Mouse (Mus musculus) intestine, embryonic 15.5 days (tissue): Measurements from ENCODE around the gene Ankrd65. TPM values are rescaled to one million over a fixed set of nuclear protein-coding genes. Genes with fewer than 3 reads are reported as not detected.

Experiments
- ATAC-seq: fragments of 200-750 bp; cut with Nextera tagmentation; 2 replicates; pipeline ENCODE4 v1.8.0; 2017; ENCODE audit warnings: moderate TSS enrichment, moderate library complexity
- H3K27ac ChIP-seq: fragments of 300-500 bp; sonication (generic); 2 replicates; pipeline ENCODE4 v1.5.1; 2015; ENCODE audit warnings: mild to moderate bottlenecking, inconsistent platforms
- H3K27me3 ChIP-seq: fragments of 300-500 bp; sonication (generic); replicated peaks from 2 replicates; pipeline ENCODE4 v1.6.1; 2015; ENCODE audit warnings: inconsistent platforms
- H3K36me3 ChIP-seq: fragments of 300-500 bp; sonication (generic); 2 replicates; pipeline ENCODE4 v1.6.1; 2015; ENCODE audit warnings: inconsistent platforms
- H3K4me1 ChIP-seq: fragments of 300-500 bp; sonication (generic); replicated peaks from 2 replicates; pipeline ENCODE4 v1.6.1; 2015; ENCODE audit warnings: inconsistent platforms
- H3K4me2 ChIP-seq: fragments of 300-500 bp; sonication (generic); replicated peaks from 2 replicates; pipeline ENCODE4 v1.6.1; 2015; ENCODE audit warnings: mild to moderate bottlenecking, inconsistent platforms
- H3K4me3 ChIP-seq: fragments of 300-500 bp; sonication (generic); replicated peaks from 2 replicates; pipeline ENCODE4 v1.5.1; 2015; ENCODE audit warnings: inconsistent platforms
- H3K9ac ChIP-seq: fragments of 300-500 bp; sonication (generic); 2 replicates; pipeline ENCODE4 v1.6.1; 2015; ENCODE audit warnings: inconsistent platforms
- H3K9me3 ChIP-seq: fragments of 300-500 bp; sonication (generic); 2 replicates; pipeline ENCODE4 v1.6.1; 2016; ENCODE audit warnings: inconsistent platforms
- WGBS: fragments of 180-500 bp; shearing (Covaris S2); methylation state at CpG from one replicate; pipeline ENCODE4 v1.1.7; 2015; 5-methylcytosine and 5-hydroxymethylcytosine counted together
- polyA plus RNA-seq: library from polyadenylated mRNA; unstranded; fragments of >200 nt; fragmentation: Nextera tagmentation; extraction: Ambion mirVana; gene quantifications from 2 replicates; pipeline ENCODE4 v1.2.1, GENCODE M21; 2015

Gene Ankrd65
- polyA plus RNA-seq, 1 experiment from 2014 or later = not detected

DNA sequence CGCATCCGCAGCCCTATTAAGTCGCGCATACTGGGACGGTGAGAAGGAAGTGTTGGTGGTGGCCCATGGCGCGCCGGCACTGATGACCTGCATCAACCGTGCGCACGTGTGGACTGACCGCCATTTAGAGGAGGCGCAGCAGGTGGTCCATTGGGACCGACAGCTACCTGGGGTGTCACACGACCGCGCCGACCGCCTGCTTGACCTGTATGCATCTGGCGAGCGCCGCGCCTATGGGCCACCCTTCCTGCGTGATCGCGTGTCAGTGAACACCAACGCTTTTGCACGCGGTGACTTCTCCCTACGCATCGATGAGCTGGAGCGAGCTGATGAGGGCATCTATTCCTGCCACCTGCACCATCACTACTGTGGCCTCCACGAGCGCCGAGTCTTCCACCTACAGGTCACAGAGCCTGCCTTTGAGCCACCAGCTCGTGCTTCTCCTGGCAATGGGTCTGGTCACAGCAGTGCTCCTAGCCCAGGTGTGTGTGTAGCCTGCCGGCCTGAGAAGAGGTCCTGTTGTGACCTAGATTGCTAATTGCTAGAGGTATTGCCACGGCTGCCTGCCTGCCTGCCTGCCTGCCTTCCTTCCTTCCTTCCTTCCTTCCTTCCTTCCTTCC lies 51.5 kb downstream of the Ankrd65 start:
- no peak overlapping the region for H3K27ac ChIP-seq
- H3K4me1 ChIP-seq = peaks cover 38% of the 10 kb centered on the region
- H3K9me3 ChIP-seq = no peaks in the 10 kb centered on the region
- 0 out of 2 replicates have a peak, but pooled peaks cover 4% of the 10 kb centered on the region for H3K36me3 ChIP-seq
- peak overlapping the region; percentile 86 for H3K4me2 ChIP-seq
- 0 out of 2 replicates have a peak overlapping the region, but pooled peaks have one; percentile 54 for H3K9ac ChIP-seq
- H3K27me3 ChIP-seq = no peaks in the 10 kb centered on the region
- peak; percentile 10 for ATAC-seq
- WGBS = 45% methylated on average over 38 of the region's 38 CpGs
- H3K4me3 ChIP-seq = peak overlapping the region; percentile 50

DNA sequence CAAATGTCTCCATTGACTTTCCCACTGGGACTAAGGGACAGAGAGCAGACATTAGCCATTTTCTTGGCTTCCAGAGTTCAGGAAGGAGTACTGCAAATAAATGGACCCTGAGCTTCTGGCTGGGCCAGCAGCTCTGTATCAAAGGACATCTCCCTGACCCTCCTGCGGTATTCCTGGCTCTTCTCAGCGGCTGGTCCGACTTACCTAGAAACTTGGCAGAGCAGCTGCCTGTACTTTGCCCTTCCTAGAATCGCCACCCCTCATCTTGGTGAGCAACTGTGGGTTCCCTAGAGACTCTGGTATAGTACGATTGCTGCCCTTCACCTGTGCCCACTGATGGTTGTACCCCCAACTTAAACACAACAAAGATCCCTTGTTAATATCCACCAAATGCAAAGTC lies 53.0 kb downstream of the Ankrd65 start:
- no peaks in the 10 kb centered on the region for H3K9me3 ChIP-seq
- no peak overlapping the region for H3K4me2 ChIP-seq
- peaks cover 36% of the 10 kb centered on the region for H3K4me1 ChIP-seq
- H3K36me3 ChIP-seq = 0 out of 2 replicates have a peak, but pooled peaks cover 4% of the 10 kb centered on the region
- WGBS = 88% methylated on average over 5 of the region's 5 CpGs
- no peak for ATAC-seq
- no peak overlapping the region for H3K27ac ChIP-seq
- H3K27me3 ChIP-seq = no peaks in the 10 kb centered on the region
- no peak overlapping the region for H3K4me3 ChIP-seq
- H3K9ac ChIP-seq = no peak overlapping the region

- Histone ChIP-seq H3K36me3 (0 out of 2 replicates have a peak, but pooled peaks cover 4% of the 10 kb centered on the region), H3K9me3 (no peaks in the 10 kb centered on the region), H3K27me3 (no peaks in the 10 kb centered on the region), H3K9ac (peak within 1 kb of the TSS; percentile 89), H3K4me1 (peaks cover 26% of the 10 kb centered on the region), H3K4me2 (peak within 1 kb of the TSS; percentile 93), H3K27ac (peak within 1 kb of the TSS; percentile 61), H3K4me3 (peak within 1 kb of the TSS; percentile 86)
- 3% methylated on average over 46 of the region's 65 CpGs for WGBS
- peak; percentile 95 for ATAC-seq
These were observed 56.8 kb downstream of the Ankrd65 start, which contains the start of gene Dvl1 for GRCm38 (mm10) chr4:155846871-155847578. Gene Dvl1, plus strand, starts transcription at chr4:155847402.

DNA sequence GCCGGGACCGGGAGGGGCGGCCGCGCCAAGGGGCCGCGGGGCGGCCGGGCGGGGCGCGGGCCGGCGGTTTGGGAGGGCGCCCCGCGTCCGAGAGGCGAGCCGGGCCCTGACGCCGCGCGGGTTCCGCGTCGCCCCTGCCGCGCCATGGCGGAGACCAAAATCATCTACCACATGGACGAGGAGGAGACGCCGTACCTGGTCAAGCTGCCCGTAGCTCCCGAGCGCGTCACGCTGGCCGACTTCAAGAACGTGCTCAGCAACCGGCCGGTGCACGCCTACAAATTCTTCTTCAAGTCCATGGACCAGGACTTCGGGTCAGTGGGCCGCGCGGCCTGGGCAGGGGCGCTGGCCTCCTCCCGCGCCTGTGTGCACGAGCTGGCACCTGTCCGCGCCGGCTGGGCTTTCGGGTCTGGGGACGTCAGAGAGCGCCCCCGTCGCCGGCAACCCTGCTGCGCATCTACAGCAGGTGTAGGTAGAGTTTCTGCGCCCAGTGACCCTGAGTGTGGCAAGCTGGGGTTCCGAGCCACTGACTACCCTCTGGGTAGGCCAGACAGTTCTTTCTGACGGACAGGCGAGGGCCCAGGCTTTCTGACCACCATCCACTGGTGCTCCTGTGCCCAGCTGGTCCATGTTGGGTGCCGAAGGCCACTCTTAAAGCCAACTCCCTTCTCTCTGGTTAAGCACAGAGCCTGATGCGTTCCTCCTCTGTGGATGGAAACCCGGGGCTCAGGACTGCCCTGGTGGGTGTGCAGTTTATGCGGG lies 57.5 kb downstream of the Ankrd65 start:
- Histone ChIP-seq H3K4me1 (peaks cover 26% of the 10 kb centered on the region), H3K9me3 (no peaks in the 10 kb centered on the region), H3K27ac (peak overlapping the region; percentile 56), H3K4me3 (peak overlapping the region; percentile 86), H3K9ac (peak overlapping the region; percentile 89), H3K4me2 (peak overlapping the region; percentile 93), H3K36me3 (0 out of 2 replicates have a peak, but pooled peaks cover 1% of the 10 kb centered on the region), H3K27me3 (no peaks in the 10 kb centered on the region)
- WGBS = under 1% methylated on average over 65 of the region's 69 CpGs
- peak; percentile 75 for ATAC-seq

GRCm38 (mm10) chr4:155848434-155849095 lies 58.3 kb downstream of the Ankrd65 start:
- Histone ChIP-seq H3K4me2 (peak overlapping the region; percentile 93), H3K27ac (no peak overlapping the region), H3K27me3 (no peaks in the 10 kb centered on the region), H3K36me3 (no peaks in the 10 kb centered on the region), H3K9ac (peak overlapping the region; percentile 89), H3K9me3 (no peaks in the 10 kb centered on the region), H3K4me1 (peaks cover 26% of the 10 kb centered on the region), H3K4me3 (peak overlapping the region; percentile 86)
- no peak for ATAC-seq
- 59% methylated on average over 7 of the region's 7 CpGs for WGBS

Other genes with a start within 250 kb of the Ankrd65 start
- 91.6 and 93.4 TPM in 2 replicates for gene Nadk, start 228.1 kb upstream of the Ankrd65 start, polyA plus RNA-seq
- gene Slc35e2, start 189.0 kb upstream of the Ankrd65 start, polyA plus RNA-seq = 7.0 and 7.2 TPM in 2 replicates
- gene Cdk11b, start 165.6 kb upstream of the Ankrd65 start, polyA plus RNA-seq = 50.2 and 53.9 TPM in 2 replicates
- not detected in 2 replicates for gene Gm10563, start 145.0 kb upstream of the Ankrd65 start, polyA plus RNA-seq
- 36.8 and 38.0 TPM in 2 replicates for gene Mmp23, start 137.1 kb upstream of the Ankrd65 start, polyA plus RNA-seq
- gene Mib2, start 121.2 kb upstream of the Ankrd65 start, polyA plus RNA-seq = 17.8 and 22.6 TPM in 2 replicates
- gene Fndc10, start 96.1 kb upstream of the Ankrd65 start, polyA plus RNA-seq = 6.1 and 7.6 TPM in 2 replicates
- gene Ssu72, start 85.6 kb upstream of the Ankrd65 start, polyA plus RNA-seq = 150 and 153 TPM in 2 replicates
- gene Tmem240, start 55.6 kb upstream of the Ankrd65 start, polyA plus RNA-seq = 0.80 and 0.84 TPM in 2 replicates
- gene Atad3a, start 29.3 kb upstream of the Ankrd65 start, polyA plus RNA-seq = 135 and 156 TPM in 2 replicates
- gene Vwa1, start 15.7 kb upstream of the Ankrd65 start, polyA plus RNA-seq = 16.7 TPM in 2 replicates
- gene Tmem88b, start 4.6 kb upstream of the Ankrd65 start, polyA plus RNA-seq = 1.00 and 1.1 TPM in 2 replicates
- 225 and 226 TPM in 2 replicates for gene Mrpl20, start 12.4 kb downstream of the Ankrd65 start, polyA plus RNA-seq
- gene Ccnl2, start 22.1 kb downstream of the Ankrd65 start, polyA plus RNA-seq = 132 and 138 TPM in 2 replicates
- gene Aurkaip1, start 40.8 kb downstream of the Ankrd65 start, polyA plus RNA-seq = 169 and 171 TPM in 2 replicates
- gene Mxra8, start 49.2 kb downstream of the Ankrd65 start, polyA plus RNA-seq = 76.9 and 81.3 TPM in 2 replicates
- gene Dvl1, start 57.0 kb downstream of the Ankrd65 start, polyA plus RNA-seq = 9.9 and 11.9 TPM in 2 replicates
- gene Tas1r3, start 72.9 kb downstream of the Ankrd65 start, polyA plus RNA-seq = 0.25 and 0.51 TPM in 2 replicates
- 20.3 and 20.6 TPM in 2 replicates for gene Cptp, start 79.0 kb downstream of the Ankrd65 start, polyA plus RNA-seq
- gene Ints11, start 79.1 kb downstream of the Ankrd65 start, polyA plus RNA-seq = 61.3 and 64.1 TPM in 2 replicates
- gene Pusl1, start 101.3 kb downstream of the Ankrd65 start, polyA plus RNA-seq = 46.6 and 54.0 TPM in 2 replicates
- gene Acap3, start 101.4 kb downstream of the Ankrd65 start, polyA plus RNA-seq = 12.2 and 13.7 TPM in 2 replicates
- 100 and 105 TPM in 2 replicates for gene Ube2j2, start 153.4 kb downstream of the Ankrd65 start, polyA plus RNA-seq
- 60.1 and 60.2 TPM in 2 replicates for gene C1qtnf12, start 171.9 kb downstream of the Ankrd65 start, polyA plus RNA-seq
- 13.4 and 14.0 TPM in 2 replicates for gene B3galt6, start 202.2 kb downstream of the Ankrd65 start, polyA plus RNA-seq
- gene Sdf4, start 202.4 kb downstream of the Ankrd65 start, polyA plus RNA-seq = 154 and 166 TPM in 2 replicates
- gene Tnfrsf4, start 223.4 kb downstream of the Ankrd65 start, polyA plus RNA-seq = 0.49 and 0.52 TPM in 2 replicates
- gene Tnfrsf18, start 235.7 kb downstream of the Ankrd65 start, polyA plus RNA-seq = 1.1 and 1.6 TPM in 2 replicates